Mouse (Mus musculus) lung, postnatal 0 days (tissue): ENCODE measurements at regions not wholly inside any gene's neighbourhood (a gene's known extent, or its start where the extent isn't known, plus 50 kb on each side); places are given as distances from the start of the nearest gene placed in this dataset.

Source experiments
- CTCF ChIP-seq: IDR thresholded peaks from 2 replicates; pipeline ENCODE4 v1.5.1; 2016; ENCODE audit warnings: antibody characterized with exemption, mild to moderate bottlenecking
- EP300 ChIP-seq: IDR thresholded peaks from 2 replicates; pipeline ENCODE4 v1.6.1; 2016; ENCODE audit warnings: antibody characterized with exemption, mild to moderate bottlenecking, control low read depth

DNA sequence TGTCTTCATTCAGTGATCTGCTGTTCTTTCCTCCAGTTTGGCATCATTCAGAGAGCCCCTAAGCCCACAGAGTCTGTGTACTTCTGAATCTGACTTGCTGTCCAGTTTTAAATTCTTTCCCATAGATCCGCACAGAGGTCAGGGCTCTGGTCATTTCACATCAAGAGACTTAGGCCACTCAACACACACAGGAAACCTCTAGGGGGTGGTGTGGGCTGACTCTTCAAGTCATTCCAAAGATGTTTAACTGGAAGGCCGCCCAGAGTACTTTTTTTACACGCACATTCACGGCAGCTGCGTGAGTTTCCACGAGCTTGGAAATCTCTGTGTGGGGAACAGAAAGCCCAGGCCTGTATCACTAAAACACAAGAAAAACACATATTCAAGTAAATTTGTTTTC, 102.7 kb upstream of the Tspan8 start:
- TF ChIP-seq CTCF, result peak; percentile 72
- no peak for TF ChIP-seq EP300
